In the genomic region with DNA sequence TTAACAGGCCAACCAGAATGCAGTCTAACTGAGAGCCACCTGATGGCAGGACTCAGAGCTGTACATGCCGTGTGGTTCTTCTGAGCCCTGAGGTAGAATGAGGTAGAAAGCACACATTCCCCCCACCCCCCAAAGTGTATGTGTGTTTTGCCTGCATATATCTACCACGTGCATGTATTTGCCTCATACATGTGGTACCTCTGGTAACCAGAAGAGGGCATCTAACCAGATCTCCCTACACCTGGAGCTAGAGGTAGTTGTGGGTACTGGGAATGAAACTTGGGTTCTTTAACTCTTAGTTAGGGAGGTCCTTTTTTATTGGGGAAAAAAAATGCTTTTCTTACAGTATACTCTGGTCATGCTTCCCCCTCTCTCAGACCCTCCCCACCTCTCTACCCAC, we compare ENCODE assay signal across 9 mouse cellular contexts. TPM values are rescaled to one million over a fixed set of nuclear protein-coding genes. Genes with fewer than 3 reads are reported as not detected.
DNase-seq lines count a peak whose midpoint lies in the region; ATAC-seq and TF ChIP-seq lines count a peak whose summit lies in the region.
"Had no signal": no experiment of that assay in that cellular context is flagged by ENCODE, and none has a peak within 500 bp of the region (broad histone marks: within the 10 kb centered on the region; RNA-seq: fewer than 3 reads in every experiment).

No protein-coding gene starts in this region.

- H3K27me3 ChIP-seq in kidney, postnatal 0 days (ENCODE audit: insufficient read depth, low read length) = no peaks in the 10 kb centered on the region
- no peaks in the 10 kb centered on the region for H3K27me3 ChIP-seq in MEL (ENCODE audit: control insufficient read depth in 1 of 2, insufficient read depth in 2 of 2, low read length in 2 of 2)
- H3K27me3 ChIP-seq: intestine, embryonic 15.5 days; midbrain, embryonic 15.5 days had no signal

- no peak for TF ChIP-seq POLR2A in MEL (IDR thresholded peaks at IDR 0.05; ENCODE audit: control insufficient read depth in 1 of 2, insufficient read depth in 1 of 2, low read depth in 1 of 2, low read length in 2 of 2, poor library complexity in 1 of 2)

- TF ChIP-seq CTCF in kidney, postnatal 0 days (IDR thresholded peaks at IDR 0.05; ENCODE audit: low read depth) = peak; percentile 61
- peak; percentile 22 to 54 (median 45); a peak in 5 of 6 replicates for TF ChIP-seq CTCF in MEL (IDR thresholded peaks at IDR 0.05 in 2 of 3, conservative IDR thresholded peaks at IDR 0.05 in 1 of 3; ENCODE audit: control insufficient read depth in 1 of 3, insufficient read depth in 1 of 3, low read depth in 2 of 3, low read length in 3 of 3, poor library complexity in 1 of 3, severe bottlenecking in 1 of 3)

- peak; percentile 1; the same call in 1 of the 2 replicates for TF ChIP-seq RAD21 in MEL (IDR thresholded peaks at IDR 0.05; ENCODE audit: low read depth, low read length)

- H3K27ac ChIP-seq in kidney, postnatal 0 days = no peak overlapping the region
- H3K27ac ChIP-seq in MEL (ENCODE audit: control insufficient read depth, low read depth, low read length) = no peak overlapping the region
- H3K27ac ChIP-seq: intestine, embryonic 15.5 days; midbrain, embryonic 15.5 days had no signal

- H3K9ac ChIP-seq in kidney, postnatal 0 days (ENCODE audit: low read depth, low read length) = no peak overlapping the region
- H3K9ac ChIP-seq in MEL (ENCODE audit: control insufficient read depth, low read depth, low read length, poor library complexity, severe bottlenecking) = no peak overlapping the region
- H3K9ac ChIP-seq: intestine, embryonic 15.5 days; midbrain, embryonic 15.5 days had no signal

- WGBS in kidney, postnatal 0 days = 53% methylated on average over 2 of the region's 2 CpGs

- H3K36me3 ChIP-seq in kidney, postnatal 0 days (ENCODE audit: insufficient read depth, low read length) = peaks cover 38% of the 10 kb centered on the region
- H3K36me3 ChIP-seq in MEL (ENCODE audit: control insufficient read depth in 1 of 2, insufficient read depth in 2 of 2, low read length in 2 of 2) = peaks cover 4 to 7% of the 10 kb centered on the region in 2 experiments; a peak in 3 of 4 replicates

- H3K4me2 ChIP-seq in kidney, postnatal 0 days (ENCODE audit: low read length) = no peak overlapping the region
- H3K4me2 ChIP-seq: intestine, embryonic 15.5 days; midbrain, embryonic 15.5 days had no signal

- no peak overlapping the region for H3K4me3 ChIP-seq in kidney, postnatal 0 days (replicated peaks; ENCODE audit: low read depth, low read length)
- no peak overlapping the region for H3K4me3 ChIP-seq in MEL (ENCODE audit: control insufficient read depth in 1 of 2, insufficient read depth in 1 of 2, low read depth in 2 of 2, low read length in 2 of 2)
- H3K4me3 ChIP-seq: intestine, embryonic 15.5 days; midbrain, embryonic 15.5 days had no signal

- DNase-seq in kidney, postnatal 0 days (ENCODE audit: low spot score) = peak; percentile 24
- DNase-seq in kidney, postnatal 10 days = no peak
- DNase-seq in CD4-positive, CD25-positive, alpha-beta regulatory T cell, adult 2 months (ENCODE audit: low read depth, low spot score) = peak; percentile 69
- peak; percentile 57 for DNase-seq in MEL (ENCODE audit: low read depth, low spot score)
- peak; percentile 50 for DNase-seq in lung, postnatal 36 days
- no peak for DNase-seq in neural tube, embryonic 10.5 days (ENCODE audit: extremely low spot score, low spot score)
- DNase-seq in spleen, adult 18-20 months = no peak

- no peak for ATAC-seq in kidney, postnatal 0 days (replicated peaks; ENCODE audit: low FRiP score, low read depth)
- ATAC-seq: intestine, embryonic 15.5 days; midbrain, embryonic 15.5 days had no signal

- no peaks in the 10 kb centered on the region for H3K9me3 ChIP-seq in kidney, postnatal 0 days (replicated peaks; ENCODE audit: low read length)
- H3K9me3 ChIP-seq in MEL (replicated peaks; ENCODE audit: insufficient read depth, low read length) = no peaks in the 10 kb centered on the region
- H3K9me3 ChIP-seq: intestine, embryonic 15.5 days; midbrain, embryonic 15.5 days had no signal

- H3K4me1 ChIP-seq in kidney, postnatal 0 days (replicated peaks; ENCODE audit: insufficient read depth, low read length) = peaks cover 7% of the 10 kb centered on the region
- peaks cover 0 to 6% of the 10 kb centered on the region in 2 experiments; a peak in 2 of 4 replicates for H3K4me1 ChIP-seq in MEL (ENCODE audit: control insufficient read depth in 1 of 2, insufficient read depth in 2 of 2, low read length in 2 of 2)

- TF ChIP-seq EP300 in MEL (IDR thresholded peaks at IDR 0.05; ENCODE audit: low read depth in 1 of 2, low read length in 2 of 2) = no peak

- peaks cover 9% of the 10 kb centered on the region for H3K79me2 ChIP-seq in MEL (ENCODE audit: control insufficient read depth, insufficient read depth, low read length, poor library complexity)

TF ChIP-seq in MEL, 35 proteins besides CTCF, POLR2A, EP300 and RAD21:
- peak; percentile 62 for TF ChIP-seq MAX (IDR thresholded peaks at IDR 0.05; ENCODE audit: low read length)
- no peak for TF ChIP-seq JUND (IDR thresholded peaks at IDR 0.05; ENCODE audit: low read depth, low read length)
- no peak for TF ChIP-seq CHD2 (IDR thresholded peaks at IDR 0.05; ENCODE audit: low read length)
- no peak for TF ChIP-seq HCFC1 (IDR thresholded peaks at IDR 0.05; ENCODE audit: low read depth, low read length)
- TF ChIP-seq POLR2AphosphoS2 (IDR thresholded peaks at IDR 0.05; ENCODE audit: low read length) = no peak
- TF ChIP-seq GABPA (IDR thresholded peaks at IDR 0.05; ENCODE audit: low read depth, low read length) = no peak
- no peak for TF ChIP-seq TAL1 (IDR thresholded peaks at IDR 0.05; ENCODE audit: low read length)
- no peak for TF ChIP-seq POLR2AphosphoS5 (IDR thresholded peaks at IDR 0.05; ENCODE audit: borderline replicate concordance, low read depth, low read length)
- TF ChIP-seq GATA1 (IDR thresholded peaks at IDR 0.05; ENCODE audit: low read depth, low read length) = no peak
- peak; percentile 48 for TF ChIP-seq SMC3 (IDR thresholded peaks at IDR 0.05; ENCODE audit: low read depth, low read length)
- no peak for TF ChIP-seq CHD1 (IDR thresholded peaks at IDR 0.05; ENCODE audit: low read depth, low read length)
- no peak for TF ChIP-seq ETS1 (IDR thresholded peaks at IDR 0.05; ENCODE audit: low read depth, low read length)
- TF ChIP-seq NRF1 (IDR thresholded peaks at IDR 0.05; ENCODE audit: insufficient read depth, low read depth, low read length, poor library complexity, severe bottlenecking) = no peak
- TF ChIP-seq MAFK (IDR thresholded peaks at IDR 0.05; ENCODE audit: borderline replicate concordance, low read depth, low read length) = no peak
- no peak for TF ChIP-seq ZKSCAN1 (IDR thresholded peaks at IDR 0.05; ENCODE audit: low read depth, low read length)
- no peak for TF ChIP-seq NELFE (IDR thresholded peaks at IDR 0.05; ENCODE audit: low read depth, low read length)
- TF ChIP-seq ZMIZ1 (IDR thresholded peaks at IDR 0.05; ENCODE audit: low read depth, low read length) = no peak
- no peak for TF ChIP-seq ZNF384 (IDR thresholded peaks at IDR 0.05; ENCODE audit: low read depth, low read length)
- TF ChIP-seq BHLHE40 (IDR thresholded peaks at IDR 0.05; ENCODE audit: borderline replicate concordance, low read depth, low read length) = 0 out of 2 replicates have a peak, but pooled peaks have one; percentile 9
- TF ChIP-seq UBTF (IDR thresholded peaks at IDR 0.05; ENCODE audit: borderline replicate concordance, insufficient read depth, low read depth, low read length) = no peak
- no peak for TF ChIP-seq MAZ (IDR thresholded peaks at IDR 0.05; ENCODE audit: low read depth, low read length)
- no peak for TF ChIP-seq RCOR1 (IDR thresholded peaks at IDR 0.05; ENCODE audit: low read depth, low read length)
- TF ChIP-seq ZC3H11A (IDR thresholded peaks at IDR 0.05; ENCODE audit: low read depth, low read length) = 0 out of 2 replicates have a peak, but pooled peaks have one; percentile 2
- no peak for TF ChIP-seq MEF2A (IDR thresholded peaks at IDR 0.05; ENCODE audit: extremely low read depth, insufficient replicate concordance, low read depth, low read length, poor library complexity, severe bottlenecking)
- TF ChIP-seq SIN3A (IDR thresholded peaks at IDR 0.05; ENCODE audit: low read length) = no peak
- TF ChIP-seq MYC (IDR thresholded peaks at IDR 0.05; ENCODE audit: low read depth, low read length) = peak; percentile 71
- no peak for TF ChIP-seq TCF12 (IDR thresholded peaks at IDR 0.05; ENCODE audit: low read depth, low read length)

RNA-seq across cellular contexts. Expression of gene Tm2d3, which starts 5.5 kb away (rescaled TPM):
- 108 and 119 TPM in 2 replicates for polyA plus RNA-seq in kidney, postnatal 0 days (2015; fragmentation: Nextera tagmentation; extraction: Ambion mirVana)
- total RNA-seq in MEL (2012; rRNA removed) = 46.3 and 52.0 TPM in 2 replicates
- polyA plus RNA-seq in MEL (2012; ENCODE audit: insufficient read depth in 1 of 2, insufficient read length in 2 of 2, low read depth in 1 of 2, low replicate concordance in 2 of 2, missing spikeins in 1 of 2) = 10 to 100 TPM in 1 of 2 experiments, not detected in 1; 50.3 TPM

RNA-seq across cellular contexts. Expression of gene Tarsl2, which starts 51.8 kb away (rescaled TPM):
- polyA plus RNA-seq in kidney, postnatal 0 days (2015; fragmentation: Nextera tagmentation; extraction: Ambion mirVana) = 9.9 and 10.8 TPM in 2 replicates
- total RNA-seq in MEL (2012; rRNA removed) = 15.3 and 18.7 TPM in 2 replicates
- 10 to 100 TPM in 1 of 2 experiments, not detected in 1; 26.3 TPM for polyA plus RNA-seq in MEL (2012; ENCODE audit: insufficient read depth in 1 of 2, insufficient read length in 2 of 2, low read depth in 1 of 2, low replicate concordance in 2 of 2, missing spikeins in 1 of 2)

Comparison
In these comparisons a context has a peak if more than half of its experiments do, and no peak if none do; other contexts are left out.
1. DNase-seq: peak in kidney, postnatal 0 days (single experiment), CD4-positive, CD25-positive, alpha-beta regulatory T cell, adult 2 months (single experiment), MEL (single experiment) and lung, postnatal 36 days (single experiment); none in kidney, postnatal 10 days (single experiment), neural tube, embryonic 10.5 days (single experiment) and spleen, adult 18-20 months (0 of 2).